Mouse (Mus musculus): ENCODE measurements around the gene Pnn. TPM values are rescaled to one million over a fixed set of nuclear protein-coding genes. Genes with fewer than 3 reads are reported as not detected.

Pnn gene
- polyA plus RNA-seq, 1 experiment: 18.6 TPM

DNA sequence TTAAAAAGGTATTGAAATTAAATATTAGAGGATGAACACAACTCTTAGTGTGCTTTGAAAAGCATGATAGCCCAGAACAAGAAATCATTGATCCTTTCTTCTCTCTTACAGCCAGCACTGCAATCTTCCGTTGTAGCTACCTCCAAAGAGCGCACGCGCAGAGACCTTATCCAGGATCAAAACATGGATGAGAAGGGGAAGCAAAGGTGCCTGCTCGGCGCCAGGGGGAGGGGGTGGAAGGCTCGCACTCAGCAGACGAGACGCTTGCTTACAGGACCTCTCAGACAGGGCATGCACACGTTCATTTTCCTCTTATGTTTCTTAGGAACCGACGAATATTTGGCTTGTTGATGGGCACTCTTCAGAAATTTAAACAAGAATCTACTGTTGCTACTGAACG is 2.1 kb downstream of the Pnn start:
- no peak overlapping the region for H3K4me3 ChIP-seq (replicated peaks; ENCODE audit: extremely low read depth, low read depth, low read length)
- DNase-seq: no peak
- no peak for TF ChIP-seq POLR2A (IDR thresholded peaks at IDR 0.05; ENCODE audit: borderline replicate concordance, extremely low read depth, low read depth, low read length)
- no peak for TF ChIP-seq CTCF (IDR thresholded peaks at IDR 0.05; ENCODE audit: insufficient read depth, low read length)
- 87% methylated on average over 13 of the region's 13 CpGs for WGBS
- H3K4me1 ChIP-seq (ENCODE audit: control insufficient read depth, insufficient read depth, low read length): peaks cover 4% of the 10 kb centered on the region

DNA sequence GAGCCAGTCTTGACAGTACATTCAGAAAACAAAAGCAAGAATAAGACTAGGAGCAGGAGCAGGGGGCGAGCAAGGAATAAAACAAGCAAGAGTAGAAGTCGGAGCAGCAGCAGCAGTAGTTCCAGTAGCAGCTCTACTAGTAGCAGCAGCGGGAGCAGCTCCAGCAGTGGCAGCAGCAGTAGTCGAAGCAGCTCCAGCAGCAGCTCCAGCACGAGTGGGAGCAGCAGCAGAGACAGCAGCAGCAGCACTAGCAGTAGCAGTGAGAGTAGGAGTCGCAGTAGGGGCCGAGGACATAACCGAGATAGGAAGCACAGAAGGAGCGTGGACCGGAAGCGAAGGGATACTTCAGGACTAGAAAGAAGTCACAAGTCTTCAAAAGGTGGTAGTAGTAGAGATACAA is 5.6 kb downstream of the Pnn start:
- TF ChIP-seq POLR2A (IDR thresholded peaks at IDR 0.05; ENCODE audit: borderline replicate concordance, extremely low read depth, low read depth, low read length) (no peak), CTCF (IDR thresholded peaks at IDR 0.05; ENCODE audit: insufficient read depth, low read length) (no peak)
- WGBS: 80% methylated on average over 11 of the region's 11 CpGs
- Histone ChIP-seq H3K4me1 (ENCODE audit: control insufficient read depth, insufficient read depth, low read length) (no peaks in the 10 kb centered on the region), H3K4me3 (replicated peaks; ENCODE audit: extremely low read depth, low read depth, low read length) (no peak overlapping the region)
- no peak for DNase-seq

DNA sequence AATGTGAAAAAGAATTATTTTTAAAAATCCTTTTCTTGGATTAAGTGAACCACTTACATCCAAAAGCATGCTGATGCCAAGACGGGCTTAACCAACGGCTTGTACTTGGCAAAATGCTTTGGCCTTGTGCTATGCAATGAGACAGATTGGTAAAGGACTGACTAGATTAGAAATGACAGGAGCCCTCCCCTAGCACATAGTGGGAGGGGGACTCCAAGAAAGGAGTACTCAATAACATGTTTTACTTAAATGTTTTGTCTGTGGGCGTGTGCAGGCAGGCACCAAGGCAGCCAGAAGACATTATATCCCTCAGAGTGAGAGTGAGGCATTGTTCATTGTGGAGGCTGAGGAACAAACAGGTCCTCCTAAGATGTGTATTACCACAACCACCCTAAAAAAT is 7.4 kb downstream of the Pnn start:
- WGBS: 75% methylated on average over 3 of the region's 3 CpGs
- DNase-seq: no peak
- Histone ChIP-seq H3K4me3 (replicated peaks; ENCODE audit: extremely low read depth, low read depth, low read length) (no peak overlapping the region), H3K4me1 (ENCODE audit: control insufficient read depth, insufficient read depth, low read length) (no peaks in the 10 kb centered on the region)
- TF ChIP-seq POLR2A (IDR thresholded peaks at IDR 0.05; ENCODE audit: borderline replicate concordance, extremely low read depth, low read depth, low read length) (no peak), CTCF (IDR thresholded peaks at IDR 0.05; ENCODE audit: insufficient read depth, low read length) (no peak)

DNA sequence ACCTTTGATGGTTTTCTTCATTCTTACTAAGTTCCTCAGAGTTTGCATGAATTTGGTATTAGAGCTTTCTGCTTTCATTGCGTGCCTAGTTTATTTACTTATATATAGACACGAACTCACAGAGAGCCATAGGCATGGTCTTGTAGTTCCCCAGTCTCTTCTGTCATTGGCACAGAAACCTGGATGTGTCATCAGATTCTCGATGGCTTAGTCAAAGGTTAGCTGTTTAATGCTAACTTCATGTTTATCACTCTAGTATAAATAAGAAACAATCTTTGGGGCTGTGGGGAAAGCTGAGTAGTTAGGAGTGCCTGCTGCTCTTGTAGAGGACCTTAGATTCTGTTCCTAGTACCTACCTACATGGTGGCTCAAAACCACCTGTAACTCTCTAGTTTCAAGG is 10.3 kb downstream of the Pnn start:
- no peak for DNase-seq
- Histone ChIP-seq H3K4me1 (ENCODE audit: control insufficient read depth, insufficient read depth, low read length) (no peaks in the 10 kb centered on the region), H3K4me3 (replicated peaks; ENCODE audit: extremely low read depth, low read depth, low read length) (no peak overlapping the region)
- WGBS: 77% methylated on average over 3 of the region's 3 CpGs
- TF ChIP-seq CTCF (IDR thresholded peaks at IDR 0.05; ENCODE audit: insufficient read depth, low read length) (no peak), POLR2A (IDR thresholded peaks at IDR 0.05; ENCODE audit: borderline replicate concordance, extremely low read depth, low read depth, low read length) (no peak)

DNA sequence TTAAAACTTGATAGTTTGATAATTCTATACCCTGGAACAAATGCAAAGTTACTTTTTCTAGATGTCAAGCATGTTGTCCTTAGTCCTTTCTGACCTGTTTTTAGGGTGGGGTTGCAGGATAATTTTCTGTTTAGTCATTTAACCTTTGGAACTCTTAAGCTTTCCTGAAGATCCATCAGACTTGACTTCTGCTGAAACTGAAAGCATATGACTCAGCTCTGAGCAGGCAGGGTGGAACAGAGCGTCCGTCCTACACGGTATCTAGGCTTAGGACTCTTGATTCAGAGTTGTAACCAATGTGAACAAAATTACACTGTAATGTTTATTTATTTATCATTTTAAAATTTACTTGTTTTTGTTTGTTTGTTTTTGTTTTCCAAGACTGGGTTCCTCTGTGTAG is 11.2 kb downstream of the Pnn start:
- no peak for DNase-seq
- TF ChIP-seq POLR2A (IDR thresholded peaks at IDR 0.05; ENCODE audit: borderline replicate concordance, extremely low read depth, low read depth, low read length): no peak
- Histone ChIP-seq H3K4me1 (ENCODE audit: control insufficient read depth, insufficient read depth, low read length) (no peaks in the 10 kb centered on the region), H3K4me3 (replicated peaks; ENCODE audit: extremely low read depth, low read depth, low read length) (no peak overlapping the region)
- WGBS: 91% methylated on average over 3 of the region's 3 CpGs

DNA sequence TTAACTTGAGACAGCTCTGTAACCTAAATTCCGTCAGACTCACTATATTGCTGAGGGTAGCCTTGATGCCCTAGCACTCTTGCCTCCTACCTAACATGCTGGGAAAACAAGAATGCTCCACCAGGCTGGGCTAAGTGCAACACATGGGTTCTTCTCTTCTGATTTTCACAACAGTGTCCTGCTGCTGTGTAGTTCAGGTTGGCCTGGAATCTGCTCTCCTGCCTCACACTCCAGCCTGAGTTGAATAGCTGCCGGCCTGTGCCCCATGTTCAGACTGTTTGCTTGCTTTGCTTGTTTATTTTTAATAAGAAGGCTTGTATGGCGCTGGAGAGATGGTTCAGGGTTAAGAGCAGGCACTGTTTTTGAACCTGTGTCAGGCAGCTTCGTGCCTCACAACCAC is 13.8 kb downstream of the Pnn start:
- Histone ChIP-seq H3K4me1 (ENCODE audit: control insufficient read depth, insufficient read depth, low read length) (no peaks in the 10 kb centered on the region), H3K4me3 (replicated peaks; ENCODE audit: extremely low read depth, low read depth, low read length) (no peak overlapping the region)
- no peak for DNase-seq
- TF ChIP-seq CTCF (IDR thresholded peaks at IDR 0.05; ENCODE audit: insufficient read depth, low read length) (no peak), POLR2A (IDR thresholded peaks at IDR 0.05; ENCODE audit: borderline replicate concordance, extremely low read depth, low read depth, low read length) (no peak)
- WGBS: 81% methylated on average over 4 of the region's 4 CpGs

DNA sequence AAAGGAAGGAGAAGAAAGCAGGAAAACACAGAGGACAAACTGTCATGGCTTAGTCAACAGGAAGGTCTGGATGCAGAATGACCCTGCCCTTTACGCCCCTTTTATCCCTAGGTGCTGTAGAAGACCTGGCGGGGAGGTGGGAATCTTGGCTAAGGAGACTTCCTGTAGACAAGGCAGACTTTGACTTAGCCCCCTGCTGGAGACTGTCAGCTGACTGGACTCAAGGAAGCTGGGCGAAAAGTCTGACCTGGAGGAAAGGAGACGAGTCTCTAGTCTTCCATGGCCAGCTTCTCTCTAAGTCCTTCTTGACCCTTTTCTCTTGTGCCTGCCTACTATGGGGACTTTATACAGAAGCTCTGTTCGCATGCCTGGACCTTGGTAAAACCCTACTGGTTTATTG is 17.8 kb downstream of the Pnn start:
- no peaks in the 10 kb centered on the region for H3K4me1 ChIP-seq (ENCODE audit: control insufficient read depth, insufficient read depth, low read length)
- 55% methylated on average over 5 of the region's 5 CpGs for WGBS
- no peak for DNase-seq
- no peak for TF ChIP-seq CTCF (IDR thresholded peaks at IDR 0.05; ENCODE audit: insufficient read depth, low read length)
- H3K4me3 ChIP-seq (replicated peaks; ENCODE audit: extremely low read depth, low read depth, low read length): no peak overlapping the region

DNA sequence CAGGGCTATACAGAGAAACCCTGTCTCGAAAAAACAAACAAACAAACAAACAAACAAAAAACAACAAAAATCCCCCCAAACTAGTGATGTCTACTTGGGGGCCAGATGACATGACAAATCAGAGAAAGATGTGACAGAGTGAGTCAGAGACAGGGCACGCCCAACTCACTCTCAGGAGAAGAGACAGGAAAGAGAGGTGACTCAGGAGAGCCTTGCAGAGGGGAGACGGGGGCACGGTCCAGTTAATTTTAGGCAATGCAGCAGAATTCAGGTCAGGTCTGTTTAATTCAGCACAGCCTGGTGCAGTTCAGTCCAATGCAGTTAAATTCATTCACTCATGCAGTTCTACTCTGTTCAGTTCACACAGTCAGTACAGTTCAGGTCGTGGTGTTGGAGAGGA is 19.5 kb downstream of the Pnn start:
- 77% methylated on average over 5 of the region's 5 CpGs for WGBS
- TF ChIP-seq POLR2A (IDR thresholded peaks at IDR 0.05; ENCODE audit: borderline replicate concordance, extremely low read depth, low read depth, low read length): no peak
- TF ChIP-seq CTCF (IDR thresholded peaks at IDR 0.05; ENCODE audit: insufficient read depth, low read length): no peak
- no peak overlapping the region for H3K4me3 ChIP-seq (replicated peaks; ENCODE audit: extremely low read depth, low read depth, low read length)
- no peaks in the 10 kb centered on the region for H3K4me1 ChIP-seq (ENCODE audit: control insufficient read depth, insufficient read depth, low read length)
- no peak for DNase-seq

DNA sequence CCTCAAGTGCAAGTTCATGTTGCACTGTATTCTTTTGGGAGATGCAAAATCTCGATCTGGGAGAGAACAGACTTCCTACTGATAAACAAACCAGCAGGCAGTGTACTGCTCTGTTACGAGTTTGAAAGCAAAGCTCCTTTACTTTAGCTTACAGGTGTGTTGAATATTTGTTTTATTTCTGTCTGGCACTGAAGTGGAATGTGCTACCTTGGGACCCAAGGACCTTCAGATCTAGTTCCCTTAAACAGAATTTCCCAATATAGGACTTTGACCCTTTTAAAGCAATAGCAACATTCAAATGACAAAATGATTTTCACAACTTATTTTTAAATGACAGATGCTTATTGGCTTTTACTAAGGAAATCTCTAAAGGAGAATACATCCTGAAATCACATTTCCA is 26.9 kb downstream of the Pnn start:
- Histone ChIP-seq H3K4me3 (replicated peaks; ENCODE audit: extremely low read depth, low read depth, low read length) (no peak overlapping the region), H3K4me1 (ENCODE audit: control insufficient read depth, insufficient read depth, low read length) (no peaks in the 10 kb centered on the region)
- 33% methylated on average over 2 of the region's 2 CpGs for WGBS
- TF ChIP-seq CTCF (IDR thresholded peaks at IDR 0.05; ENCODE audit: insufficient read depth, low read length) (no peak), POLR2A (IDR thresholded peaks at IDR 0.05; ENCODE audit: borderline replicate concordance, extremely low read depth, low read depth, low read length) (no peak)
- no peak for DNase-seq

DNA sequence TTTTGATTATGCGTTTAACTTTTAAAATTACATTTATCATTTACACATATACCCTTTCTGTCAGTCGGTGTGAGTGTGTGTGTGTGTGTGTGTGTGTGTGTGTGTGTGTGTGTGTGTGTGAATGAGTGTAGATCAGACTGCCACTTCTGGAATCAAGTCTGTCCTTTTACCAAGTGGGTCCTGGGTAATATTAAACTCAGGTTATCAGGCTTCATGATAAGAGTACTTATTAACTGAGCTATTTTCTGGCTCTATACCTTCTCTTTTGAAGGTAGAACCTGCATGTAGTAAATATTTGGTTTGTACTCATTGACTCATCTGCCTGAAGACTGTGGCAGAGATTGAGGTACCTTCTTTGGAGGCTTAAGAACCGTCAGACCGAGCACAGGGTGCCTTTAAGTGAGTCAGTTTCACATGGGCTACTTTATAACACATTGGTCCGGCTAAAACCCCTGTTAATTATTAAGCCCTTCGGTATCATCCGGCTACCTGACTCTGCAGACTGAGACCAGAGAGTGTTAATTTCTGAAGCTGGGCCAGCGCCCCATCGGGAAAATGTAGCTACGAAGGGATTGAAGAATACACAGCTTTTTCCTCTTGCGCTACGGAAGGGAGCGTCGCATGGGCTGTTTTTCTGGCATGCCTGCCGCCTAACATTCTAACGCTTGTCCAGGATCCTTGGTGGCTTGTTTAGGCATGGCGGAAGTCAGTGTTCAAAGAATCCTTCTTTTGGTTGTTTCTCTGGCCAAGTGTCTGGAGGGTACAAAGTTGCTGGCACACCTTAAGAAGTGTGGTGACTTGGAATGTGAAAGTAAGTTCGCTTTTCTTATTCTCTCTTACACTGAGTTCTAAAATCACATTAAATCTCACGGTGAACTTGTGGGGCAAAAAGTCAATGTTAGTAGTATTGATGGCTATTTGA is 28.7 kb downstream of the Pnn start, which contains the start of gene Mia2:
Gene Mia2, plus strand, starts transcription at position 696 of the 922 bp plus-strand sequence.
- DNase-seq: peak; percentile 30
- TF ChIP-seq POLR2A (IDR thresholded peaks at IDR 0.05; ENCODE audit: borderline replicate concordance, extremely low read depth, low read depth, low read length) (no peak), CTCF (IDR thresholded peaks at IDR 0.05; ENCODE audit: insufficient read depth, low read length) (no peak)

More for the DNA sequence above, 28.7 kb downstream of the Pnn start, which contains the start of gene Mia2:
- 70% methylated on average over 19 of the region's 19 CpGs for WGBS
- H3K4me1 ChIP-seq (ENCODE audit: control insufficient read depth, insufficient read depth, low read length): no peaks in the 10 kb centered on the region
- H3K4me3 ChIP-seq (replicated peaks; ENCODE audit: extremely low read depth, low read depth, low read length): peak within 1 kb of the TSS; percentile 58

Data from lung, adult 2 months (tissue).